Mouse (Mus musculus): Measurements from ENCODE around the gene Hivep2. TPM values are rescaled to one million over a fixed set of nuclear protein-coding genes. Genes with fewer than 3 reads are reported as not detected.

The Hivep2 gene
- total RNA-seq, 2 experiments from 2014 or later: 23.3 to 26.6 TPM

Other genes with a start within 250 kb of the Hivep2 start
- 10 to 100 TPM; 21.6 to 24.4 TPM for gene Aig1, start 97.1 kb upstream of the Hivep2 start, total RNA-seq (2021)